Mouse (Mus musculus) embryonic facial prominence, embryonic 13.5 days (tissue): ENCODE measurements around the gene Jdp2. TPM values are rescaled to one million over a fixed set of nuclear protein-coding genes. Genes with fewer than 3 reads are reported as not detected.

ENCODE experiments used
- ATAC-seq: fragments of 200-750 bp; cut with Nextera tagmentation; 2 replicates; pipeline ENCODE4 v1.8.0; 2017; ENCODE audit warnings: low read depth; ENCODE audit not compliant: insufficient number of reproducible peaks, insufficient read depth, low FRiP score, low TSS enrichment
- H3K27ac ChIP-seq: fragments of 300-500 bp; sonication (generic); 2 replicates; pipeline ENCODE4 v1.5.1; 2015; ENCODE audit warnings: moderate library complexity, mild to moderate bottlenecking, inconsistent platforms
- H3K27me3 ChIP-seq: fragments of 300-500 bp; sonication (generic); 2 replicates; pipeline ENCODE4 v1.6.1; 2015; ENCODE audit warnings: mild to moderate bottlenecking, inconsistent platforms
- H3K36me3 ChIP-seq: fragments of 300-500 bp; sonication (generic); 2 replicates; pipeline ENCODE4 v1.6.1; 2015; ENCODE audit warnings: mild to moderate bottlenecking, inconsistent platforms
- H3K4me1 ChIP-seq: fragments of 300-500 bp; sonication (generic); 2 replicates; pipeline ENCODE4 v1.6.1; 2015; ENCODE audit warnings: inconsistent platforms
- H3K4me2 ChIP-seq: fragments of 300-500 bp; sonication (generic); 2 replicates; pipeline ENCODE4 v1.6.1; 2015; ENCODE audit warnings: moderate library complexity, mild to moderate bottlenecking, inconsistent platforms
- H3K4me3 ChIP-seq: fragments of 300-500 bp; sonication (generic); 2 replicates; pipeline ENCODE4 v1.5.1; 2015; ENCODE audit warnings: mild to moderate bottlenecking, inconsistent platforms
- H3K9ac ChIP-seq: fragments of 300-500 bp; sonication (generic); 2 replicates; pipeline ENCODE4 v1.6.1; 2015; ENCODE audit warnings: mild to moderate bottlenecking, inconsistent platforms
- H3K9me3 ChIP-seq: fragments of 300-500 bp; sonication (generic); 2 replicates; pipeline ENCODE4 v1.6.1; 2016; ENCODE audit warnings: inconsistent platforms
- WGBS: fragments of 180-500 bp; shearing (Covaris S2); methylation state at CpG from one replicate; pipeline ENCODE4 v1.1.7; 2015; ENCODE audit warnings: mixed read lengths; 5-methylcytosine and 5-hydroxymethylcytosine counted together
- polyA plus RNA-seq: library from polyadenylated mRNA; unstranded; fragments of >200 nt; fragmentation: Nextera tagmentation; extraction: Ambion mirVana; gene quantifications from 2 replicates; pipeline ENCODE4 v1.2.1, GENCODE M21; 2015

Gene Jdp2
- polyA plus RNA-seq, 1 experiment from 2014 or later, result 0.35 TPM

DNA sequence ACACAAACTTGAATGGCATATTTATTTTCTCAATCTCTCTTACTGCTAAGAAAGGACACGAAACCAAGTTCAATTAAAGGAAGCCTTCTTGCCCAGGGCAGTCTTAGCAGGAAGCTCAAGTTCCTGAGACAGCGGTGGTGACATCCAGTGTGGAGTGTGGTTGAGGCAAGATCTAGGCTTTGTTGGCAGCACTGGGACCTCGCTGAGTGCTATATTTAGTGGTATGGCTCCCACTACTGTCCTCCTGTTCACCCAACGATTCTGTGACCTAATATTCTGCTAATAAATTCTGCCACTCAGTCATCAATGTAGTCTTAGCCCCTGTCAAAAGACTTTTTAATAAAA, 23.4 kb upstream of the Jdp2 start:
- peaks cover 15% of the 10 kb centered on the region for H3K4me1 ChIP-seq
- H3K36me3 ChIP-seq, result no peaks in the 10 kb centered on the region
- no peak overlapping the region for H3K4me3 ChIP-seq
- no peak for ATAC-seq
- WGBS, result 70% methylated on average over 4 of the region's 4 CpGs
- H3K4me2 ChIP-seq, result no peak overlapping the region
- no peaks in the 10 kb centered on the region for H3K27me3 ChIP-seq
- no peaks in the 10 kb centered on the region for H3K9me3 ChIP-seq
- H3K27ac ChIP-seq, result no peak overlapping the region
- no peak overlapping the region for H3K9ac ChIP-seq

DNA sequence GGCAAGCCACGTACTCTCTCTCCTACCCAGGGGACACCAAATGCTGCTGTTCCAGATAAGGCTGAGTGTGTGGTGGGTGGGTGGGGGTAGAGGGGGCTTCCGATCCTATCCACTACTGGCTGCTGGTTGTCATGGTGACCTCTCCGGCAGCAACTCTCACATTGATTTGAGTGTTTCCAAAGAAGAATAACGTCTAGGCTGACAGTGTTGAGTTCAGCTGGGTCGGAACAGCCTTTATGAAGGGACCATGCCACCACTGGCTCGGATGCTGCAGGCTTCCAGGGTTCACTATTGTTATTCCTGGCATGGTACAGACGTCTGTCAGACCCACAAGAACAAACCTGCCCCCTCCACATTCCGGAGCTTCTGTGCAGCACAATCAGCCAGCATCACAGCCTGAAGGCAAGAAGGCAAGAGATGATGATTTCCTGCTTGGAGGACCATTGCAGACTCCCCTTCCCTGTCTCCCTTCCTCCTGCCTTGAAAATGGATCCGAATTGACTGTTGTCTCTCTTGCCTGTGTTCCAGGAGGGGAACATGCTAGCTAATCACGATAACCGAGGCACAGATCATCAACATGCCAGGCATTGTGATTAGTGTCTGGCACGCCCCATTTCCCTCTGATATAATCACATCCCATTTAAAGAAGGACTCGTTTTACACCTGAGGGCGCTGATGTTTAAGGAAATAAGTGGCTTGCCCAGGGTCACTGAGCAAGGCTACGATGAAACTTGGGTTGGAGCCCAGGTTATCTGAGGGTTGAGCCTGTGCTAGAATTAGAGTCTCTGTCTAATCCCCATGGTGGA, 17.4 kb upstream of the Jdp2 start:
- Histone ChIP-seq H3K27ac (no peak overlapping the region), H3K4me3 (no peak overlapping the region), H3K4me1 (peaks cover 16% of the 10 kb centered on the region), H3K4me2 (no peak overlapping the region), H3K27me3 (no peaks in the 10 kb centered on the region; the same call in 1 of the 2 replicates), H3K9me3 (no peaks in the 10 kb centered on the region), H3K9ac (no peak overlapping the region; the same call in 1 of the 2 replicates), H3K36me3 (no peaks in the 10 kb centered on the region)
- 38% methylated on average over 15 of the region's 15 CpGs for WGBS
- no peak for ATAC-seq

DNA sequence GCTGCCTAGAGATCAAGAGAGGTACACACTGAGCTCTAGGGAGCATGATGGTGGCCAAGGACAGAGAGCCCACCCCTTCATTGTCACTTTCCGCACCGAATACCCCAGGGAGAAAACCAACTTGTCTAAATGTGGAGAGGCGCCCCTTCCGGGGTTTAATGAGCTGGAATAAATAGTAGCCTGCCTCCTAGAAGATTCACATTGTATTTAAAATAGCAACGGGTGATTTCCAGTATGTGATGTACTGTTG, 16.8 kb upstream of the Jdp2 start:
- Histone ChIP-seq H3K36me3 (no peaks in the 10 kb centered on the region), H3K4me2 (no peak overlapping the region), H3K4me1 (peaks cover 13% of the 10 kb centered on the region), H3K9me3 (no peaks in the 10 kb centered on the region), H3K27ac (no peak overlapping the region), H3K4me3 (no peak overlapping the region), H3K27me3 (no peaks in the 10 kb centered on the region; the same call in 1 of the 2 replicates), H3K9ac (no peak overlapping the region)
- 77% methylated on average over 5 of the region's 5 CpGs for WGBS
- no peak for ATAC-seq

DNA sequence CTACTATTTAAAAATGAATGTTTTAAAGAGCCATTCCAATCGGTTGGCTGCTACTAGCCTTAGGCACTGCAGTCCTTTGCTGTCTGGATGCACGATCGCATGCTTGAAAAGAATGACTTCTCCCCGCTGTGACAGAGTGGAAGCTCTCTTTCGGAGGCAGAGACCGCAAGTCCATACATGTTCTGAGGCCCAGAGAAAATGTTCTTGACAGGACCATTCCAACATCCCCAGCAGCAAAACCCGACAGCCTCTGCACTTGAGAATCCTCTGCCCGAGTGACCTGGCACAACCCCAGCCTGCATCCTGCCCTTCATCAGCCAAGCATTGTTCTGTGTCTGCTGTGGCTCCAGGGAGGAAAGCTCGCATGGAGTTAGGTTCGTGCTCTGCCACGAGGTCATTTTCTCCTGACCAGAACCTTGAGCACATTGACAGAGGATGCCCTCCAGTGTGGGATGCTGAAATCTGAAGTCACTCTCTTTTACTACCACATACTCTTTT, 13.0 kb upstream of the Jdp2 start:
- whole genome bisulfite sequencing, result 50% methylated on average over 11 of the region's 11 CpGs

DNA sequence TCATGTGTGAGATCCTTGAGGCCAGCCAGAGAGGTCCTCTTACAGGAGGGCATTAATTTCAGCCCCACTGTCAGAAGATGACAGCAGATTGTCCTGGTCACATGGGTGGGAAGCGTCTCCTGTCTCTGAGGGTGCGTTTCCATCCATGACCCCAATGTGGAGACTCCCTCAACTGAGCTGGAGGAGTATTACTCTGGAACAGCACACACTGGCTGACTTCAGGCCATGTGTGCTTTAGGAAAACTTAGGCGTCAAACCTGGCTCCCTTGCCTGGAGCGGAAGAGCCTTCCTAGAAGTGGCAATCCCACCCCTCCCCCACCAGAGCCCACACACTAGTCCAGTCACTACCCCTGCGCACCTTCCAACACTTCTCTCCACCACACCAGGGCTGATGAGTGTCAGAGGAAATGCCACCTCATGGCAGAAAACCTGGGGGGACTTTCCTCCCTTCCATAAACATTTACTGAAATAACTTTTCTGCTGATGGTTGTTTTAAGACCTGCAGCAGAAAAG, 8.9 kb upstream of the Jdp2 start:
- WGBS, result 45% methylated on average over 5 of the region's 5 CpGs
- Histone ChIP-seq H3K4me2 (no peak overlapping the region), H3K27ac (no peak overlapping the region), H3K9me3 (no peaks in the 10 kb centered on the region), H3K4me3 (no peak overlapping the region), H3K27me3 (no peaks in the 10 kb centered on the region), H3K9ac (no peak overlapping the region), H3K4me1 (no peaks in the 10 kb centered on the region), H3K36me3 (no peaks in the 10 kb centered on the region)
- no peak for ATAC-seq

More for the DNA sequence above, 13.0 kb upstream of the Jdp2 start:
- no peaks in the 10 kb centered on the region for H3K9me3 ChIP-seq
- H3K27me3 ChIP-seq, result no peaks in the 10 kb centered on the region; the same call in 1 of the 2 replicates
- H3K9ac ChIP-seq, result no peak overlapping the region
- H3K36me3 ChIP-seq, result no peaks in the 10 kb centered on the region
- ATAC-seq, result no peak
- H3K4me3 ChIP-seq, result no peak overlapping the region
- no peak overlapping the region for H3K27ac ChIP-seq
- peaks cover 12% of the 10 kb centered on the region for H3K4me1 ChIP-seq
- no peak overlapping the region for H3K4me2 ChIP-seq

DNA sequence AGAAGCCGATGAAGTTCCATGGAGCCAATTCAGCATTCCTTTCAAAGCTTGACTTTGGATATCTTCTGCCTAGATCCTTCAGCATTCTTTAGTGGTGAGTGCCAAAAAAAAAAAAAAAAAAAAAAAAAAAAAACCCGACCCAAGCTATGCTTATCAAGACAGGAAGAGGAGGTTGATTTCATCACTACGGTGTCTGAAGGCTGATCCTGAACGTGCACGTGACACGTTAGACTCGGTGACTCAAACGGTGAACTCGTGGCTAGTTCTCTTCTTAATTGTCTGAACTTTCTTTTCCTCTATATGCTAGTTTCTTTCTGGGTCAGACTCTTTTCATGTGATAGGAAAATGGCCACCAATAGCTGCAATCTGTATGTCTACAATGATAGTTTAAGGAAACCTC, 5.9 kb upstream of the Jdp2 start:
- no peak overlapping the region for H3K4me3 ChIP-seq
- no peak overlapping the region for H3K9ac ChIP-seq
- WGBS, result 78% methylated on average over 9 of the region's 9 CpGs
- H3K4me2 ChIP-seq, result no peak overlapping the region
- H3K27ac ChIP-seq, result no peak overlapping the region
- no peak for ATAC-seq
- no peaks in the 10 kb centered on the region for H3K9me3 ChIP-seq
- H3K36me3 ChIP-seq, result no peaks in the 10 kb centered on the region
- H3K27me3 ChIP-seq, result peaks cover 8% of the 10 kb centered on the region
- peaks cover 2% of the 10 kb centered on the region; the same call in 1 of the 2 replicates for H3K4me1 ChIP-seq

DNA sequence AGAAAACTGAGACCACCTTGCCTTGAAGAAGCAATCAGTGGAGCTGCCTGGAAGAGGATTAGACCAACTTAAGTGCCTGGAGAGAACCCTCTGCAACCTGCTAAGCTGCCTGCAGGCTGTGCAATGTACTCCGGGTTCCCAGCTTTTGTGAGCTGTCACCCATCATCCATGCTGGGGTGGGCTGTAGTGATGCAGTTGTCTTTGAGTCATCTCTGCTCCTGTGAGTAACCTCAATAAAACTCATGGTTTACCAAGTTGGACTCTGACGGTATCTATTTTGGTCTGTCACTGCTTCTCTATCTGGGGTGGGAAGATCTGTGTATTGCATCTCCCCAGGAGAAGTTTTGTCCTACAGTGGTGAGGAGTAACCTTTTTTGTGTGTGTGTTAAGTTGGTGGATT, 4.4 kb upstream of the Jdp2 start:
- Histone ChIP-seq H3K4me1 (peaks cover 9% of the 10 kb centered on the region; the same call in 1 of the 2 replicates), H3K9ac (no peak overlapping the region), H3K27me3 (peaks cover 13% of the 10 kb centered on the region), H3K27ac (no peak overlapping the region), H3K9me3 (no peaks in the 10 kb centered on the region), H3K4me3 (no peak overlapping the region), H3K4me2 (no peak overlapping the region), H3K36me3 (no peaks in the 10 kb centered on the region)
- 83% methylated on average over 2 of the region's 2 CpGs for WGBS
- no peak for ATAC-seq

DNA sequence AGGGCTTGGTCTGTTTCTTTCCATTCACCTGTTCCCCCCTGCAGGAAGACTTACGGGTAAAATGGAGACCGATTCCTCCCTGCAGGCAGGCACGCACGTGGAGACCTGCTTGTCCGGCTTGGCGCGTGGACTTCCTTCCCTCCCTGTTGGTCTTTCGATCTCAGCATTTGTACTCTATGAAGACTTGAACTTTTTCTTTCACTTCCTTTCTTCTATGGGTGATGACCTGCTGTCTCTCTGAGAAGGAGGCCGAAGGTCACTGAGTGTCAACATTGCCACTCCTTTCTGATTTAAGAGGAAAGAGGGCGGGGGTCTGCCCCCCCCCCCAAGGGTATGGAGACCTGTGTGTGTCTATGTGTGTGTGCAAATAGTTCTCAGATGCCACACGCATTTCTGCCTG, 774 bp upstream of the Jdp2 start:
- H3K4me1 ChIP-seq, result peaks cover 43% of the 10 kb centered on the region
- no peaks in the 10 kb centered on the region for H3K36me3 ChIP-seq
- ATAC-seq, result no peak
- peak overlapping the region; percentile 89 for H3K9ac ChIP-seq
- H3K4me3 ChIP-seq, result peak overlapping the region; percentile 75
- H3K9me3 ChIP-seq, result no peaks in the 10 kb centered on the region
- 46% methylated on average over 11 of the region's 11 CpGs for WGBS
- no peak overlapping the region for H3K27ac ChIP-seq
- H3K4me2 ChIP-seq, result peak overlapping the region; percentile 88
- H3K27me3 ChIP-seq, result peaks cover 24% of the 10 kb centered on the region

DNA sequence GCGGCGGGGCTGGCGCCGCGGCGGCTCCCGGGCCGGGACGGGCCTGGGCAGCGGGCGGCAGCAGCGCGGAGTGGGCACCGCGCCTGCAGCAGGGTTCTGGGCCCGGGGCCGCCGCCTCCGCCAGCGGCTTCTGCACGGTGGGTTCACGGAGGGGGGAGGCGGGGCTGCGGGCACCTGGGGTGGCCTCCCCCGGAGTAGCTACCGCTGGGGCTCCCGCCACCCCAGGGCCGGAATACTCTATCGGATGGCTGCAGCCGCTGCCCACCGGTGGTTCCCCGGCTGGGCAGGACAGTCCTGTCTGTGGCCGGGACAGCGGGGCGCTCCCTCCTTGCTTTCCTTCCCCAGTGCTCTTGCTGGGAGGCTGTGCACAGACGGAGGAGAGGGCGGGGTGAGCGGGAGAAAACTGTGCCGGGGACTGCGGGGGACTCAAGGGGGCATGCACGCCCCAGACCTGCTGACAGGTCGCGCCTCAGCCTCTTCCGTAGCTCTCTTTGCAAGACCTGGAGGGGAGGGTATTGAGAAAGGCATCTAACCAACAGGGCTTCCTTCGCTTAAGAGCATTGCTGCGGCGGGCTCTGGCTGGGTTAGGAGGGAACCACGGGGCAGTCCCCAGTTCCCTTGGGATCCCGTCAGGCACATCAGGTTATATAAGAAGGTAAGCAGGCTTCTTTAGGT, 788 bp downstream of the Jdp2 start:
- peaks cover 59% of the 10 kb centered on the region for H3K4me1 ChIP-seq
- H3K9ac ChIP-seq, result peak overlapping the region; percentile 89
- H3K36me3 ChIP-seq, result no peaks in the 10 kb centered on the region
- H3K9me3 ChIP-seq, result no peaks in the 10 kb centered on the region
- ATAC-seq, result peak; percentile 35; the same call in 1 of the 2 replicates
- under 1% methylated on average over 25 of the region's 49 CpGs for WGBS
- H3K4me2 ChIP-seq, result peak overlapping the region; percentile 88
- peak overlapping the region; percentile 80 for H3K27ac ChIP-seq
- peak overlapping the region; percentile 75 for H3K4me3 ChIP-seq
- H3K27me3 ChIP-seq, result peaks cover 24% of the 10 kb centered on the region

DNA sequence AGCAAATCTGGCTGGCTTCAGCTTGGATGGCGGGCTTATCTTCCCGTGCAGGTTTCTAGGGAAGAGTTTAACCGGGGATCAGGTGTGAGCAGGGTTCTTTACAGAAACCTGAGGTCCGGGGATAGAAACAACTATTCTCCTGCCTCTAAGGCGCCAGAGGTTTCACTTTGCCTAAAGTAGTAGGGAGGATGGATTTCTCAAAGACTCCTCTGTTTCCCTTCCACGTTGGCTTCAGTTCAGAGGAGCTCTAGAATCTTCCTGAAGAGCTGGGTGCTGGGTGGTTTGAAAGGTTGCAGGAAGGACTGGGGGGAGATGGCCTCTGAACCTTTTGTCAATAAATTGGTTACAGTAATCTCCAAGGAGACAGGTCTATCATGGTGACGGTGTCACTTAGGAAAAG, 1.8 kb downstream of the Jdp2 start:
- Histone ChIP-seq H3K9ac (peak overlapping the region; percentile 89), H3K4me3 (peak overlapping the region; percentile 75), H3K4me1 (peaks cover 68% of the 10 kb centered on the region), H3K4me2 (peak overlapping the region; percentile 88), H3K9me3 (no peaks in the 10 kb centered on the region), H3K36me3 (no peaks in the 10 kb centered on the region), H3K27ac (peak overlapping the region; percentile 71; the same call in 1 of the 2 replicates), H3K27me3 (peaks cover 24% of the 10 kb centered on the region)
- no peak for ATAC-seq
- 37% methylated on average over 7 of the region's 7 CpGs for WGBS

DNA sequence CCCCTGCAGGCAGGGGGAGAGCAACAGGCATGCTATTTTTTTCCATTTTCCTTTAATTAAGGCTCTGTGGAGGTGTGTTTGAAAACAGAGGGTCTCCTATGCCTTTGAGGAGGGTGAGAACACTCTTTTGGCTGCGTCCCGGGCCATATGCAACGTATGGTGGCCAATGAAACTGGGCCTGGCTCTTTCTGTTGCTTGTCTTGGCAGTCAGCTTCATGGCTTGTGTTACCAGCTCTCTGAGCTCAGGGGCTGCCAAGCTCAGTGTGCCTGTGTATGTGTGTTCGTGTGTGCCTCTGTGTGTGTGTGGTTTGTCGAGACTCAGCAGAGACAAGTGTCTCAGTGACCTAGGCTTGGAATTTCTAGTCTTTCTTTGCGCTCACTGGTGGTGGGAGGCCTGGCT, 2.7 kb downstream of the Jdp2 start:
- Histone ChIP-seq H3K36me3 (no peaks in the 10 kb centered on the region), H3K27ac (peak overlapping the region; percentile 71; the same call in 1 of the 2 replicates), H3K4me3 (peak overlapping the region; percentile 75; the same call in 1 of the 2 replicates), H3K27me3 (peaks cover 24% of the 10 kb centered on the region), H3K9ac (no peak overlapping the region), H3K9me3 (no peaks in the 10 kb centered on the region), H3K4me1 (peaks cover 68% of the 10 kb centered on the region), H3K4me2 (peak overlapping the region; percentile 88; the same call in 1 of the 2 replicates)
- peak; percentile 52; the same call in 1 of the 2 replicates for ATAC-seq
- 77% methylated on average over 6 of the region's 6 CpGs for WGBS
